Mouse (Mus musculus): ENCODE measurements at regions not wholly inside any gene's neighbourhood (a gene's known extent, or its start where the extent isn't known, plus 50 kb on each side); places are given as distances from the start of the nearest gene placed in this dataset.
A peak's percentile ranks its signal among the peaks of the same experiment; 100 is the strongest.

DNA sequence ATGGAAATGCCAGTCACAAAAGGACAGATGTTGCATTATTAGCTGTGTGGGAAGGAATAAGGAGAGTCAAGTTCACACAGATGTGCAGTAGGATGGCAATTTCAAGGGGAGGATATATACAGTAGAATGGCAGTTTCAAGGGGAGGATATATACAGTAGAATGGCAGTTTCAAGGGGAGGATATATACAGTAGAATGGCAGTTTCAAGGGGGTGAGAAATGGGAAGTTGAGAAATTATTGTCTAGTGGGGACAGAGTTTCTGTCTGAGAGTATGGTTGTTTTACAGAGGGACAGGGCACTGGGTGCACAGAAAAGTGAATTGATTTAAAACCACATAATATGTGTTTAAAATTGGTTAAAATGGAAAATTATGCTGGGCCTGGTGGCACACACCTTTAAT is 54.8 kb upstream of the Scel start:
- intact Hi-C loops (cut with DNase I) = no loop called here
- DNase-seq = no peak

DNA sequence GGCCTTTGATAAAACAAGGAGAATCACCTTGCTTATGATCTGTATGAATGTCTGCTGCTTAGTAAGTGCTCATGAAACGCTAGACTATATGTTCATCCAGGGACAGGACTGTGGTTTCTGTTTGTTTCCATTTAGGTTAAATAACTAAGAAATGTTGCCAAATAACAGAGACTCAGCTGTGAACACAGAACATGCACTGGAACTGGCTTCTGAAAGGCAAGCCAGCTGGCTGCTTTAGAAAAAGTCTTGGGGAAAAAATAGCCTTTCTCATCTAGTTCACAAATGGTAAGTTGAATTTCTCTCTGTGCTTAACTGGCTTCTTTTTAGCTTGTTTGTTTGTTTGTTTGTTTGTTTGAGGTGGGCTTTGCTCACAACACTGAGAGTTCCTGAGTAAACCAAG is 57.0 kb upstream of the Scel start:
- no peak for DNase-seq
- intact Hi-C loops (cut with DNase I) = no loop called here

DNA sequence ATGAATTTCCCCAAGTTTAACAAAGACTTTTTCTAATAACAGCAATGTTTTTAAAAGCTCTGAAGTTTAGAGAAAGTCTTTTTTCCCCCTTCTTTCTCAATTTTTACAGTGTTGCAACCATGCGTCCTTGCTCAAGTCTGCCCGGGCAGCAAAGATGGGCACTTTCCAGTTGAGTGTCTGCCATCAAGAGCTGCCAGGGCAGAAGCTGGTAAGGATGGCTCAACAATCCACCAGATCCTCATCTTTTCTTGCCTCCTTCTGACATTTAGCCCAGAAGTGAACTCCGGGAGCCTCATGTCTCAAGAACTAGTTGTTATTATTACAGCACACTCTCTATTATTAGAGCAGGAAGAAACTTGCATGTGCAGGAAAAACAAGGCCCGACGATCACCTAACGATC is 62.4 kb upstream of the Scel start:
- no peak for DNase-seq
- intact Hi-C loops (cut with DNase I) = no loop called here

DNA sequence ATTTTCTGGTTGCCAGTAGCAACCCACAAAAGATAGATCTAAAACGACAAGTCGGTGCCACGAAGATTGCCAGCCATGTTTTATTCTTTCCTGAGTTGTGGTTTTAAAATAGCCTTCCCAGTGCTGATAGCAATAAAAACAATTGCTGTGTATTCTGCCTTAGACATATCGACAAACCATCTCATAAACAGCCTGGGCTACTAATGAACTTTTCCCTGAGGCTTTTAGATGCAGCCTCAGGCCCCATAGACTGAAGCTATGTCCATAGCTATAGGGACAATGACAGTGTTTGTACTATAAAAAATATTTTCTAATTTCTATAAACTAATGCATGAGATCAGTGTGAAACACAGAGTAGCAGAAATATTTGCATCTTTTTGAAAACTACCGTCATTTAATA is 63.7 kb upstream of the Scel start:
- intact Hi-C loops (cut with DNase I) = no loop called here
- no peak for DNase-seq

DNA sequence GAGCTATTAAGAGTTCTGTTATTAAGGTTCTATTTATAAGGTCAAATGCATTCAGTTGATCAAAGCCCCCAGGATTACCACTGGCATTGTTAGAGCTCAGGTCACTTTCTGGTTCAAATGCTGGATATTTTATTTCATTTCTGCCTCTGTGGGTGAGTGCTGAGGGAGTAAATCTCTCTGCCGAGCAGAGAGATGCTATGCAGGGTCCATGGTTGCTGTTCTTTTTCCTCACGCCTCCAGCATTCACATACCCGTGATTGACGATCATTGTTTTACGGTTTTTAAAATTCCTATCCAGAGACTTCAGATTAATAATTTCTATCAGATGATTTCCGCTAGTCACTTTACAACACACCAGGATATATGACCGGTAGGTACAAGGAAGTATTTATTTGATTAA is 64.1 kb upstream of the Scel start:
- intact Hi-C loops (cut with DNase I) = no loop called here
- no peak for DNase-seq

DNA sequence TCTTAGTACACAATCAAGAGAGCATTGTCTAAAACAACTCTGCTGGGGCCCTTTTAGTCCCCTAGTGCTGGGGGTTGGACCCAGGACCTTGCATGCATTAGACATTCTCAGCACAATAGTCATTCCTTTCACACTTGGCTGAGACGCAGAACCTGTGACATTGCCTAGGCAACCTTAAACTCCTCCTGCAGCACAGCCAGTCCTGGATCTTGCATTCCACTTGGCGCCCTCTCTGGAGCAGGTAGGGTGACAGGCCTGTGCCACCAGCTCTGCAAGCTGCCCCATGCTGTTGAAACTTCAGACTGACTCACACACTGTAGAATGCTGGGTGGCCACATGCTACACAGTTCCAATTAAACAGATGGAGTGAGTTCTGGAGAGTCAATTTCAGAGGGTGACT is 66.5 kb upstream of the Scel start:
- DNase-seq = no peak
- intact Hi-C loops (cut with DNase I) = no loop called here

DNA sequence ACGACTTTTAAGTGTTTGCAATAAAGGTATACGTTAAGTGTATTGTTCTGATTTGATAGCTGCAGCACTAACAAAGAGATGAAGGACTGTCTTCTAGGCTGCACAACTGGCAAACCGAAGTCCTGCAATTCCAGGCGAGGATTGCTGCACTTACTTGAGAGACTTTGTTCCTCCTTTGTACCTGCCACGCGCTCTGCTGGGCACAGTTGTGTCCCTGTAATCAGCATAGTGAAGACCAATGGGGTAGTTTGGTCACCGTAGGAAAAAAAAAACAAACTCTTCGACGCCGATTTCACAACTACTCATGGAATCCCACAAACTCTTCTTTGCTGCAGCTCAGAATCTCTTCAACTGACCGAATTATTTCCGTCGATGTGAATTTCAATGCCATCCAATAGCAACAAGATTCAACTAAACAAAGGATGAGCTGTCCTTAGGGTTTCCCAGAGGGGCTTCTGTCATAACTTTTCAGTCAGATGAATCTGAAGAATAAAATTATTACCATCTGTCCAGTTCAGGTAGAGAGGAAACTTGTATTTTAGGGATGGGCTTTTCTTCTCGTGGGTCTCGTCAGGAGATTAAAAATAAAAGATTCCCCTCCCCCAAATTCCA is 71.6 kb upstream of the Scel start:
- intact Hi-C loops (cut with DNase I) = no loop called here
- no peak for DNase-seq

DNA sequence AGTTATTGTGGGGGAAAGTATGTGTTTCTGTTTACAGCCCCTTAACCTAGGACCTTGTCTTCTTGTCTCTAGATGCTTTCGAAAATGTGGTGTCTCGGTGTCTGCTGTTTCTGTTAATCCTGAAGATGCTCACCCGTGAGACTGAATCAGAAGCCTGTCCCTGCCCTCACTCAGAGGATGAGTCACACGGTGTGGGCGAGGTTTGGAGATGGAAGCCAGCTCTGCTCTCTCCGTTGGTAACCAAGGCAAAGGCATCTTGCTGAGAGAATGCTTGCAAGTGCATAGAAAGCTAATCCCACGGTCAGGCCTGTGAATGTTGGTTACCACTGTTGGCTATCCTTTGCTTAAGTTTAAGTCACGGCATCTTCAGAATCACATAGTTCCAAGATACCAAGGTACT is 72.9 kb upstream of the Scel start:
- intact Hi-C loops (cut with DNase I) = no loop called here

DNA sequence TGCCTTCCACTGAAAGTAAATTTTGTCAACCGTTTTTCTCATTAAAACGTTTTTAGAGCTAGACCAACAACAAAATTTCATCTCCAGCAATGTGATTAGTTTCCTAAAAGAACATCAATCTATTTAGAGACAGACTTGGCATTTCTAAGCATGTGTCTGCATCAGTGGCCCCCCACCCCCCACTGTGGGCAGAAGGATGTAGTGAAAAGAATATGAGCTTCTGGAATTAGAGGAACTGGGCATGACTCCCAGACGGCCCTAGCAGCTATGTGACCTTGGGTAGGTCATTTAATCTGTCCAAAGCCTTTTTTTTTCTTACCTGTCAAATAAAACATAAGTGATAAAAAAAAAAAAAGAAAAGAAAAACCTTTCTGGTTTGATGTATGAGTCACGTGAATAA is 78.9 kb upstream of the Scel start:
- DNase-seq = peak; percentile 15 to 32
- intact Hi-C loops (cut with DNase I) = no loop called here

More for the DNA sequence above, 72.9 kb upstream of the Scel start:
- DNase-seq = no peak

DNA sequence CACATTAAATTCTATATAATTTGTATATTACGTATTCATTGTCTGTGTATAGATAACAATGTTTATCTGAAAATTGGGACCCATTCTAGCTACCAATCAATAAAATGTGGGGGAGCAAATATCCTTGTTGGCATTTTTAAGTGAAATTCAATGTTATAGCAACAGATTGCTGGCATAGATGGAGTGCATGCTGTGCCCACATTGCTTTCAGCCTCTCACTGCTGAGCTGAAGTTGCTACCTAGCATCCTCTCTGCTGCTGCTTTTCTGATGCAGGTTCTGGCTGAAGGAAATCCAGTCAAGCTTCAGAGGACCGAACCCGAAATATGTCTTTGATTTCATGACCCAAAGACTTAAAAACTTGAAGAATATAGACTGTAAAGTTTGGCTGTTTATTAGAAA is 80.0 kb upstream of the Scel start:
- no peak for DNase-seq
- intact Hi-C loops (cut with DNase I) = no loop called here

DNA sequence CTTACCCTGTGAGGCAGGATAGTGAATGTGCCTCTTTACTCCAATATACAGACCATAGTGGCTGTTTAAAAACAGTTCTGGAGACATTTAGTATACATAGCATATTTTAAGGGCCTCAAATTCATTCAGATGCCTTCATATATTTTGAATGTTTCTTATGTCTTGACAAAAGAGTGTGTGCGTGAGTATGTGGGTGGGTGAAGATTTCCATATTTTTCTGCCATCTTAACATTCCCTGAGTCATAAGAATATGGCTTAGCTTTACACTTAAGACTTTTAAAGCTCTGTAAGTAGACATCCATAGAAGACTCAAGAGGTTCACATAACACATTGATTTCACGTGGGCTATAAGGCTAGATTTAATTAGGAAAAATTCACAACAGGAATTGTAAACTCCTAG is 81.3 kb upstream of the Mycbp2 start:
- intact Hi-C loops (cut with DNase I) = no loop called here
- DNase-seq = no peak

DNA sequence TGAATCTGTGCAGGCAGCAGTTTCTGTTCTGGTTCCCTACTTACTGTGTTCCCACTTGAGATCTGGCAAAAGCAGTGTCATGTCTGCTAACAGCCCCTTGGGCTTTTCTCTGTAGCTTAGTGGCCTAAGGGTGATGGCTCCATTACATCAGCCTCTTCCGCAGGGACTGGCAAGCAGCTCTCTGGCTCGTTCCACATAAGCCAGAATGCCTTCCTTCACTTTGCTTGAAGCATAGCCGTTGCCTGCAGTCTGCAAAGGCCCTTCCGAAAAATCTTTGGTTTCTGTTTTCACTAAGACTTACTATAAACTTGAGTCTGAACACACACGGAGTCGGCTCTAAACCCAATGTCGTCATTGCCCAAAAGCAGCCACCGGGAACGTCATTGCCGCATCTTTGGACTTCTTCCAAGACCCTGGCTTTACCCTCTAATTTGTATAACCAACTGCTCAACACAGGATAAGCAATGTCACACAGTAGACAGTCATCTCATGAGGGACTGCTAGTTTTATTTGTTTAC is 74.8 kb upstream of the Mycbp2 start:
- intact Hi-C loops (cut with DNase I) = no loop called here
- peak in 1 of 2 experiments; percentile 3 for DNase-seq

DNA sequence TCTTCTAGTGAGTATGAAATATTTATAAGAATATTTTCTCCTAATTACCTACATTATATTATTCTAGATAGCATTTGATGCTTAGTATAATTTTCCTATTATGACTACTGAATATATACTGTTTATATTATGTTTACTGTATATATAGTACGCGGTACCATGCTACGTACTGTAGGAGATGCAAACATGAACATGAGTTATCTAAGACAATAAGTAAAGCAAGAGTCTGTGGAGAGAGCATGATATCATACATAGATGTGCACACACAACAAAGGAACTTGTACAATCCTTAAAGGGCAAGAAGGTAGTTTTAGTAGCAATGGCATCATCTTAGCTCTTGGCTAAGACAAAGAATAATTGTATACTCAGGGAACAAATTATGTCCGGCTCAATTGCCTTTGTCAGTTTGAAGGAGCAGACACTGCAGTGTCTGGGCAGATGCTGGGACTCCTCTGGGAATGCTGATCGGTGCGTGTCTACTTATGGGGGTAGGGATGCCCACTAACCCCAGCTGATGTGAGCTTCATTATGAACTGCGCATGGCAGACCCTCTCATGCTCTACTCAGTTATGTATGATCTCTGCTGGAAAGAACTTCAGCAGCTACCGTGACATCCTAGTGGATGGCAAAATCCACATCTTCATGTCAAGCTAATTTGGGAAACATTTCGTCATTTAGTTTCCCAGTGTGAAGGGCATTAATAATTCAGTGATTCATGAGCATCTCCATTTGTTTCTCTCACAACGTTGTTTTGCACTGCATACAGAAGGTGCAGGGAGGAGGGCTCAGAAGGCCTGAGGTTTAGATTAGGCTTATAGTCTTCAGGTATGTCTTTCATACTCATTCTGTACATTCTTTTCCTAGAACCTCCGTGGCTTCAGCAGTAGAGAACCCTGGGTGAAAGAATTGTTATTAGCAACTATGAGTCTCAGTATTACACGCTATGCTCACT is 70.8 kb upstream of the Mycbp2 start:
- intact Hi-C loops (cut with DNase I) = no loop called here
- no peak for DNase-seq

DNA sequence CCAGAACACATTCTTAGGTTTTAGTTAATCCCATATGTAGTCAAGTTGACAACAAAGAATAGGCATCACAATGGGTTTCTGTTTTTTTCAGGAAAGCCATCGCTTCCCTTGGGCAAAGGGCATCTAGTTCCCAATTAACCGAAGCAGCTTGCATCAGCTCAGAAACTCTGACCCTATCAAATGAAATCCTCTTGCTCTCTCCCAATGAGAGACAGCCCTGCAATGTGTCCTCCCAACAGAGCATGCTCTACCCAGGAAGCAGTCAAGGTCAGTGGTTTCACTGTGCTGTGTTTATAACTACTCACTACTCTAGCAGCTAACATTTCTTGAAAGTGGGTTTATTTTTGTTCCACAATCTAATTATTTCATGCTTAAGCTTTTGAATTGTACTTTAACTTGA is 58.0 kb upstream of the Mycbp2 start:
- DNase-seq = no peak
- intact Hi-C loops (cut with DNase I) = no loop called here

DNA sequence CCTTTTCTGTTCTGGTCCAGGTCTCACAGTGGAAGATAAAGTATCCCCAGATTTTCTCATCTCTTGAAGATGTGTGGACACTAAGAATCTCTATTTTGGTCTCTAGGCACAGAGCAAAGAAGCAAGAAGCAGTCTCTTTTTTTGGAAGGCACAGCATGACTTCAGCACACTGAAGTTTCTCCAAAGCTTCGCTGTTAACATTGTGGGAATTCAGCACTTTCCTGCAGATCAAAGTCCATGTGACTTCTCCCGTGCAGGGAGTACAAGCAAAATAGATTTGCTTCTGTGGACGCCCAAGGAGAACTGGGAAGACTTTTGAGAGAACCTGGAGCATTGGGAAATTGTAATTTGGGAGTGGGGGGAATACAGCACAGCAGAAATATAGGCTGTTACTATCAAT is 56.4 kb upstream of the Mycbp2 start:
- intact Hi-C loops (cut with DNase I) = no loop called here
- no peak for DNase-seq

DNA sequence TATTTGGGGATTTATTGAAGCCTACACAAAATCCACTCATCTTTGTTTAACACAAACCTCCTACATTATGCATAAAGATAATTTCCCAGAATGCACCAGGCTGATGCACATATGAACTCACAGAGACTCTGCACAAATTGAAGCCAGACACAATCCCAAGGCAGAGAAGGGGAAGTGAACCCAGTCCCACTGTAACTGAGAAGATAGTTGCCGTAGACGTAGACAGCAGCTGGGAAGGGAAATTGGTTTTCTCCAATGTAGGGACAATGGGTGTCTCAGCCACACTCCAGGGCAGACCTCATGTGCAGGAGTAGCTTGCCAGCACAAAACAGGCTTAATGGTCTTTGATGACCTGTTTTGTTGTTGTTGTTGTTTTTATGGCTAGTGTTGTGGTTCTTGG is 55.4 kb upstream of the Mycbp2 start:
- intact Hi-C loops (cut with DNase I) = no loop called here
- DNase-seq = no peak

DNA sequence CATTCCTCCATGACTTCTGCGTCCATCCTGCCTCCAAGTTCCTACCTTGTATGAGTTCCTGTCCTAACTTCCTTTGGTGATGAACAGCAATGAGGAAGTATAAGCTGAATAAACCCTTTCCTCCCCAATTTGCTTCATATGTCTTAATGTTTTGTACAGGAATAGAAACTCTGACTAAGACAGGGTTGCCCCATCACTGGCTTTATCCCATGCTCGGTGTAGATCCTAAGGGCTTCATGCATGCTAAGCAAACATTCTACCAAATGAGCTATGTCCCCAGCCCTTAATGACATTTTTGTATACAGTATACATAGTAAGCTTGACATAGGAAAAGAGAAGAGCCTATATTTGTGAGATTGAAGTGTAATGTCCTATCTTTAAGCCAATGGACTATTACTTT is 54.7 kb upstream of the Mycbp2 start:
- intact Hi-C loops (cut with DNase I) = no loop called here
- no peak for DNase-seq

DNA sequence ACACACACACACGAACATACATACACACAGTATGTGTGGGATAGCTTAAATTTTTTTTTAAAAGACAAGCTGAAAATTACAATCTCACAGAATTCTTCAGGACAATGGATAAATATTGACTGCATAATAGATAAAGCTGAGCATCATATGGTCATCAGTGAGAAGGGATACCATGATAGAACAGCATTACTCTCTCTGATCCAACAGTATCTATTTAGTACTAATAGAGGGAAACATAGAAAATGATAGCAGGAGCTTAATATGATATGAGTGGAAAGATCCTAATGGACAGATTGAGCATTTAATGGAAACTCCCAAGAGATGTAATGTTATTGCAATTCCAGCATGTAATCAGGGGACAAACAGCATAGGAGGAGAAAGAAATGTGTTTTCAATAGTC is 51.8 kb upstream of the Mycbp2 start:
- DNase-seq = no peak
- intact Hi-C loops (cut with DNase I) = no loop called here

All from heart, postnatal 14 days (tissue).